Mouse (Mus musculus): ENCODE measurements around the gene Scarb1.

DNA sequence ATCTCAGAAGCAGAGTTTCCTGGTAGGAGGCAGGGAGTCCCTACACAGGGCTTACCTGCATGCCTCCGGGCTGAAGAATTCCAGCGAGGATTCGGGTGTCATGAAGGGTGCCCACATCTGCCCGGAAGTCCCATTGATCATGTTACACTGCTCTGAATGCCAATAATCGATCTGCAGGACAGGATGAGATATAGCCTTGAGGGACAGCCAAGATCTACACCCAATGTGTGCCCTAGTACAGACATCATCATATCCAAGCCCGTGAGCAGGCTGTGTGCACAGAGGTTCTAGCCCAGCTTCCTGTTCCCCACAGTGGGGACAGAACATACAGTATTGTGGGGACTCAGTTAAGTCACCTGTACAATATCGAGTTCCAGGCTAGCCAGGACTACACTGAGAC, 43.7 kb downstream of the Scarb1 start:
- no peak for TF ChIP-seq CTCF (IDR thresholded peaks at IDR 0.05; ENCODE audit: insufficient read depth, low read depth, low read length)
- TF ChIP-seq POLR2A (IDR thresholded peaks at IDR 0.05; ENCODE audit: insufficient read depth, low read depth, low read length) = no peak

Measured in olfactory bulb, adult 2 months (tissue).